Mouse (Mus musculus): Measurements from ENCODE around the gene Fastk.

GRCm38 (mm10) chr5:24486097-24486496 is 41.0 kb upstream of the Fastk start:
- no peak for TF ChIP-seq EP300 (optimal IDR thresholded peaks at IDR 0.05)
- TF ChIP-seq CTCF (IDR thresholded peaks at IDR 0.05; ENCODE audit: low read depth): peak; percentile 91
